Comparison of ENCODE assay signal across 9 mouse cellular contexts in the genomic region with DNA sequence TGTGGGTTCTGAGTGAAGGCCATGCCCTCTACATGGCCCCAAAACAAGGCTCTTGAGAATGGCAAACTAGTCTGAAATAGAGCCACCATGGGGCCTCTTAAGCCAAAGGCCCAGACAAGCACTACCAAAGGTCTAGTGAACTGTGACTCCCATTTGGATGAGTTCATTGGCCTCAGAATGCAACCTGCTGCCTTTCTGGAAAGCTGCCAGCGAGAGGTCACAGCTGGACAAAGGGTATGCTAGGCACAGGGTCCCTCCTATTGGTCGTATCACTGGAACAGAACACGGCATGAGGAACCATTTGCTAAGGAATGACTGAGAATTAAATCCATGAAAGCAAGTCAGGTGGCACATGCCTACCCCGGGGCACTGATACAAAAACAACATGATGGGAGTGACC.
"Had no signal": no experiment of that assay in that cellular context is flagged by ENCODE, and none has a peak within 500 bp of the region (broad histone marks: within the 10 kb centered on the region; RNA-seq: fewer than 3 reads in every experiment).

No protein-coding gene starts in this region.

- H3K9me3 ChIP-seq: limb, embryonic 10.5 days; midbrain, embryonic 13.5 days had no signal

- H3K4me3 ChIP-seq: left cerebral cortex, adult 2 months; limb, embryonic 10.5 days; midbrain, embryonic 13.5 days had no signal

- ATAC-seq: lung, postnatal 0 days; midbrain, embryonic 13.5 days had no signal

- H3K36me3 ChIP-seq: limb, embryonic 10.5 days; midbrain, embryonic 13.5 days had no signal

- H3K27me3 ChIP-seq: midbrain, embryonic 13.5 days had no signal

- H3K4me1 ChIP-seq: limb, embryonic 10.5 days; midbrain, embryonic 13.5 days had no signal

- H3K4me2 ChIP-seq: midbrain, embryonic 13.5 days had no signal

- H3K9ac ChIP-seq: liver, embryonic 14.5 days; midbrain, embryonic 13.5 days had no signal

- DNase-seq: lung, adult 2 months; lung, postnatal 36 days; right cerebral cortex, postnatal 14 days; thymus, postnatal 4 days had no signal

- H3K27ac ChIP-seq: left cerebral cortex, adult 2 months; limb, embryonic 10.5 days; liver, embryonic 14.5 days; midbrain, embryonic 13.5 days had no signal
